Mouse (Mus musculus): ENCODE results near the gene Strn4. TPM values are rescaled to one million over a fixed set of nuclear protein-coding genes. Genes with fewer than 3 reads are reported as not detected.

Strn4 gene
- polyA plus RNA-seq, 1 experiment from 2014 or later: 68.5 TPM

- Histone ChIP-seq H3K9ac (ENCODE audit: low read length) (peak within 1 kb of the TSS; percentile 100), H3K4me1 (ENCODE audit: control insufficient read depth, insufficient read depth, low read length) (peaks cover 37% of the 10 kb centered on the region), H3K27me3 (ENCODE audit: control insufficient read depth, insufficient read depth, low read length) (peaks cover 2% of the 10 kb centered on the region; the same call in 1 of the 2 replicates), H3K36me3 (ENCODE audit: control insufficient read depth, insufficient read depth, low read length) (0 out of 2 replicates have a peak, but pooled peaks cover 3% of the 10 kb centered on the region), H3K4me3 (replicated peaks; ENCODE audit: low read length) (peak within 1 kb of the TSS; percentile 89), H3K4me2 (ENCODE audit: low read depth, low read length) (peak within 1 kb of the TSS; percentile 97), H3K27ac (ENCODE audit: low read length) (peak within 1 kb of the TSS; percentile 95), H3K9me3 (replicated peaks; ENCODE audit: control insufficient read depth, low read length) (no peaks in the 10 kb centered on the region)
- under 1% methylated on average over 63 of the region's 64 CpGs for WGBS
- ATAC-seq (ENCODE audit: insufficient read depth, low FRiP score): peak; percentile 80
Observed at GRCm38 (mm10) chr7:16816475-16817122, 910 bp downstream of the Strn4 start, which contains the start of gene Fkrp. Gene Fkrp (minus strand): TSS chr7:16816732.

DNA sequence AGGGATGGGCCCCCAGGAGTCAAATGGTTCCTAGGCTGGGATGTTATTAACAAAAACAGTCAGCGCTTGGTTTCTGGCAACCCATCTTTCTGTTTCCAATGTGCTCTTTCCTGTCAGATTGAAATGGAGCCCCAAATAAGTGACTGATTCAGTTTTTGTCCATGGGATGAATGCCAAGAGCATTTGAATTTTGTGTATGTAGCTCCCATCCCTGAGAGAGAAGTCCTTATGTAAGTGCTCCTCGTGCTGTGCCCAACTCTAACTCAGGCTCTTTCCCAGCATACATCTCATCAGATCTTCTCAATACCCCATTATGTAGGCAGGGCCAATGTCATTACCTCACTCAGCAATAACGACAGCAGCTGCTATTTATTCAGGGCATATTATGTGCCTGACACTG lies 2.0 kb downstream of the Strn4 start:
- Histone ChIP-seq H3K36me3 (ENCODE audit: control insufficient read depth, insufficient read depth, low read length) (0 out of 2 replicates have a peak, but pooled peaks cover 3% of the 10 kb centered on the region), H3K4me3 (replicated peaks; ENCODE audit: low read length) (peak overlapping the region; percentile 89), H3K27ac (ENCODE audit: low read length) (0 out of 2 replicates have a peak overlapping the region, but pooled peaks have one; percentile 1), H3K4me1 (ENCODE audit: control insufficient read depth, insufficient read depth, low read length) (peaks cover 36% of the 10 kb centered on the region), H3K27me3 (ENCODE audit: control insufficient read depth, insufficient read depth, low read length) (no peaks in the 10 kb centered on the region), H3K4me2 (ENCODE audit: low read depth, low read length) (peak overlapping the region; percentile 97), H3K9ac (ENCODE audit: low read length) (peak overlapping the region; percentile 100), H3K9me3 (replicated peaks; ENCODE audit: control insufficient read depth, low read length) (no peaks in the 10 kb centered on the region)
- WGBS: 49% methylated on average over 3 of the region's 3 CpGs
- ATAC-seq (ENCODE audit: insufficient read depth, low FRiP score): no peak

DNA sequence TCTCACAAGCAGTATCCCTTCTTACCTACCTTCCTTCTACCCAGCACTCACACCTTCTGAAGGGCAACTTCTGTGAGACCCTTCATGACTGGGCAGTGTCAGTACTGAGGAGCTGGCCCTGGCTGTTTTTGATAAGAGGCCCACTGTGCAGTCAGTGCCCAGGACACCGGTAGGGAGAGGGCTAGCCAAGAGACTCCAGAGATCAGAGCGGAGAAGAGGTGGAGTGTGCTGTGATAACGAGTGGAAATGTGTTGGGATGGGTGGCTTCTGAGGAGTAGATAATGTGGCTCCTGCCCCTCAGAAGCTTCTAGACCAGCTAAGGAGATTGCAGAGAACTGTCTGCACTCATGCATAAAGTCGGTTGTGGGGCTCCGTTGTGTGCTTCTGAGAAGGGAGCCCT lies 4.1 kb downstream of the Strn4 start:
- WGBS: 81% methylated on average over 5 of the region's 5 CpGs
- Histone ChIP-seq H3K4me1 (ENCODE audit: control insufficient read depth, insufficient read depth, low read length) (peaks cover 36% of the 10 kb centered on the region), H3K27me3 (ENCODE audit: control insufficient read depth, insufficient read depth, low read length) (no peaks in the 10 kb centered on the region), H3K4me3 (replicated peaks; ENCODE audit: low read length) (no peak overlapping the region), H3K4me2 (ENCODE audit: low read depth, low read length) (no peak overlapping the region), H3K36me3 (ENCODE audit: control insufficient read depth, insufficient read depth, low read length) (no peaks in the 10 kb centered on the region), H3K9me3 (replicated peaks; ENCODE audit: control insufficient read depth, low read length) (no peaks in the 10 kb centered on the region), H3K9ac (ENCODE audit: low read length) (no peak overlapping the region; the same call in 1 of the 2 replicates), H3K27ac (ENCODE audit: low read length) (no peak overlapping the region)
- no peak for ATAC-seq (ENCODE audit: insufficient read depth, low FRiP score)

DNA sequence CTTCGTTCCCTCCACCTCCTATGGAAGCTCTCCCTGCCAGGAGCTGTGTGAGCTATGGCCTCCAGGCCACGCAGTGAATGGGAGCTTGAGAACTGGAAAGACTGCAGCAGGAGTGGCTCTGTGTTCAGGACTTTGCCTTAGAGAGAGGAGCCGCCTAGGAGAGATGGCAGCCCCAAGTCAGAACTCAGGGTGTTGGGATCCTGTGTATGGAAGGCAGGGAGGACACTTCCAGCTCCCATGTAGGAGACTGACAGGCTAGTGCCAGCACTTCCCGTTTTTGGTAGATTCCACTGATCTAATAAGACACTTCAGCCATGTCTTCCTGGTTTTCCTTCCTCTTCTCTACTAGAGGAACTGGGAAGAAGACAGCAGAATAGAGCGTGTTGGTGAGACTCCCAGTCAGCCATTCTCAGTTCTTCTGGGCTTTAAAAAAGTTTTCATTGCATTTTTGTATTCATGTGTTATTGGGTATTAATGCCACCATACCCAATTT lies 4.6 kb downstream of the Strn4 start:
- no peak overlapping the region for H3K4me3 ChIP-seq (replicated peaks; ENCODE audit: low read length)
- no peaks in the 10 kb centered on the region for H3K27me3 ChIP-seq (ENCODE audit: control insufficient read depth, insufficient read depth, low read length)
- ATAC-seq (ENCODE audit: insufficient read depth, low FRiP score): no peak
- no peak overlapping the region for H3K27ac ChIP-seq (ENCODE audit: low read length)
- no peaks in the 10 kb centered on the region for H3K9me3 ChIP-seq (replicated peaks; ENCODE audit: control insufficient read depth, low read length)
- H3K4me2 ChIP-seq (ENCODE audit: low read depth, low read length): no peak overlapping the region
- peaks cover 34% of the 10 kb centered on the region for H3K4me1 ChIP-seq (ENCODE audit: control insufficient read depth, insufficient read depth, low read length)
- H3K36me3 ChIP-seq (ENCODE audit: control insufficient read depth, insufficient read depth, low read length): 0 out of 2 replicates have a peak, but pooled peaks cover 3% of the 10 kb centered on the region
- 72% methylated on average over 5 of the region's 5 CpGs for WGBS
- no peak overlapping the region; the same call in 1 of the 2 replicates for H3K9ac ChIP-seq (ENCODE audit: low read length)

GRCm38 (mm10) chr7:16821091-16821490 lies 5.4 kb downstream of the Strn4 start:
- H3K36me3 ChIP-seq (ENCODE audit: control insufficient read depth, insufficient read depth, low read length): 0 out of 2 replicates have a peak, but pooled peaks cover 3% of the 10 kb centered on the region
- H3K9ac ChIP-seq (ENCODE audit: low read length): no peak overlapping the region
- no peaks in the 10 kb centered on the region for H3K27me3 ChIP-seq (ENCODE audit: control insufficient read depth, insufficient read depth, low read length)
- H3K4me1 ChIP-seq (ENCODE audit: control insufficient read depth, insufficient read depth, low read length): peaks cover 31% of the 10 kb centered on the region
- peak overlapping the region; percentile 13; the same call in 1 of the 2 replicates for H3K27ac ChIP-seq (ENCODE audit: low read length)
- H3K4me2 ChIP-seq (ENCODE audit: low read depth, low read length): no peak overlapping the region
- WGBS: 57% methylated on average over 3 of the region's 3 CpGs
- no peak for ATAC-seq (ENCODE audit: insufficient read depth, low FRiP score)
- no peak overlapping the region for H3K4me3 ChIP-seq (replicated peaks; ENCODE audit: low read length)
- H3K9me3 ChIP-seq (replicated peaks; ENCODE audit: control insufficient read depth, low read length): no peaks in the 10 kb centered on the region

DNA sequence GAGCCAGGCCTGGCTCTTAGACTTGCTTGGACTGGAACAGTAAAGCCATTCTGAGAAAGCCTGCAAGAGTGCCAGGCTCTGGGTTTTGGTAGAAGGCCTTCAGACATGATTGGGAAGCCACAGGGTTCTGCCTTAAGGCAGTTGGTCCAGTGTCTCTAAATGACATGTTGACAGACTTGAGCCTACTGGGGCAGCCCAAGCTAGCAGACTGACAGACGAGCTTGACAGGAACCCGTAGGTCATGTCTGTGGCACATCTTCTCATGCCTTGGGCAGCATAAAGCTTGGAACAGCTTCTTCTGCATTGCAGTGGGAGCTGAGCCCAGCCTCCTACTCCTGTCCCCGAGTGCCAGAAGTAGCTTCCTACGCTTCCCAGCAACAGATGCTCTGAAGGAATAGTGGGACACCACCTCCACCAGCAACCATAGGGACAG lies 6.0 kb downstream of the Strn4 start:
- WGBS: 66% methylated on average over 4 of the region's 4 CpGs
- Histone ChIP-seq H3K27me3 (ENCODE audit: control insufficient read depth, insufficient read depth, low read length) (no peaks in the 10 kb centered on the region), H3K27ac (ENCODE audit: low read length) (no peak overlapping the region), H3K36me3 (ENCODE audit: control insufficient read depth, insufficient read depth, low read length) (0 out of 2 replicates have a peak, but pooled peaks cover 3% of the 10 kb centered on the region), H3K4me2 (ENCODE audit: low read depth, low read length) (no peak overlapping the region), H3K4me3 (replicated peaks; ENCODE audit: low read length) (no peak overlapping the region), H3K9me3 (replicated peaks; ENCODE audit: control insufficient read depth, low read length) (no peaks in the 10 kb centered on the region), H3K9ac (ENCODE audit: low read length) (no peak overlapping the region), H3K4me1 (ENCODE audit: control insufficient read depth, insufficient read depth, low read length) (peaks cover 31% of the 10 kb centered on the region)
- ATAC-seq (ENCODE audit: insufficient read depth, low FRiP score): no peak

- 79% methylated on average over 5 of the region's 5 CpGs for WGBS
- no peak for ATAC-seq (ENCODE audit: insufficient read depth, low FRiP score)
- H3K36me3 ChIP-seq (ENCODE audit: control insufficient read depth, insufficient read depth, low read length): peaks cover 8% of the 10 kb centered on the region; the same call in 1 of the 2 replicates
Observed at GRCm38 (mm10) chr7:16823734-16824133, 8.0 kb downstream of the Strn4 start.

DNA sequence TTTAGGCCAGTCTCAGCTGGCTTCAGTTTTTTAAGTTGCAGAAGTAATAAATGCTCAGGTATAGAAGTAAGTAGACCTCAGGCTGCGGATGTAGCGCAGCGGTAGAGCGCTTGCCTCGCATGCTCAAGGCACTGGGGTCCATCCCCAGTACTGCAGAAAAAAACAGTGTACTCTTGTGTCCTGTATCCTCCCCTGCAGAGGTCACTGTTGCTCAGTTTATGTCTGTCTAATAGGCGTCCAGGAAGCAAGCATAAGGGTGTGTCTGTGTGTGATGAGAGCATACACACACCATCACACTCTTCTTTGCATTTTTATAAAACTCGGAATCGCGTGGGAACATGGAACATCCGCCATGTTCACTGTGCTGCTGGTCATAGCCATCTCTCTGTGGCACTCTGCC lies 10.1 kb downstream of the Strn4 start:
- H3K27ac ChIP-seq (ENCODE audit: low read length): no peak overlapping the region
- H3K4me2 ChIP-seq (ENCODE audit: low read depth, low read length): no peak overlapping the region
- WGBS: 82% methylated on average over 10 of the region's 10 CpGs
- no peak overlapping the region for H3K9ac ChIP-seq (ENCODE audit: low read length)
- H3K4me1 ChIP-seq (ENCODE audit: control insufficient read depth, insufficient read depth, low read length): no peaks in the 10 kb centered on the region; the same call in 1 of the 2 replicates
- no peak for ATAC-seq (ENCODE audit: insufficient read depth, low FRiP score)
- H3K4me3 ChIP-seq (replicated peaks; ENCODE audit: low read length): no peak overlapping the region
- peaks cover 20% of the 10 kb centered on the region; the same call in 1 of the 2 replicates for H3K36me3 ChIP-seq (ENCODE audit: control insufficient read depth, insufficient read depth, low read length)
- no peaks in the 10 kb centered on the region for H3K9me3 ChIP-seq (replicated peaks; ENCODE audit: control insufficient read depth, low read length)
- no peaks in the 10 kb centered on the region for H3K27me3 ChIP-seq (ENCODE audit: control insufficient read depth, insufficient read depth, low read length)

More at GRCm38 (mm10) chr7:16823734-16824133, 8.0 kb downstream of the Strn4 start:
- no peak overlapping the region for H3K4me2 ChIP-seq (ENCODE audit: low read depth, low read length)
- H3K9ac ChIP-seq (ENCODE audit: low read length): no peak overlapping the region
- H3K27ac ChIP-seq (ENCODE audit: low read length): no peak overlapping the region
- H3K4me1 ChIP-seq (ENCODE audit: control insufficient read depth, insufficient read depth, low read length): peaks cover 14% of the 10 kb centered on the region
- no peak overlapping the region for H3K4me3 ChIP-seq (replicated peaks; ENCODE audit: low read length)
- H3K9me3 ChIP-seq (replicated peaks; ENCODE audit: control insufficient read depth, low read length): no peaks in the 10 kb centered on the region
- no peaks in the 10 kb centered on the region for H3K27me3 ChIP-seq (ENCODE audit: control insufficient read depth, insufficient read depth, low read length)

- whole genome bisulfite sequencing: 79% methylated on average over 5 of the region's 5 CpGs
- no peak overlapping the region for H3K4me2 ChIP-seq (ENCODE audit: low read depth, low read length)
- H3K4me1 ChIP-seq (ENCODE audit: control insufficient read depth, insufficient read depth, low read length): no peaks in the 10 kb centered on the region; the same call in 1 of the 2 replicates
- no peak for ATAC-seq (ENCODE audit: insufficient read depth, low FRiP score)
- no peak overlapping the region for H3K27ac ChIP-seq (ENCODE audit: low read length)
- no peak overlapping the region for H3K9ac ChIP-seq (ENCODE audit: low read length)
- H3K4me3 ChIP-seq (replicated peaks; ENCODE audit: low read length): no peak overlapping the region
- no peaks in the 10 kb centered on the region for H3K27me3 ChIP-seq (ENCODE audit: control insufficient read depth, insufficient read depth, low read length)
- H3K36me3 ChIP-seq (ENCODE audit: control insufficient read depth, insufficient read depth, low read length): peaks cover 27% of the 10 kb centered on the region
- H3K9me3 ChIP-seq (replicated peaks; ENCODE audit: control insufficient read depth, low read length): no peaks in the 10 kb centered on the region
Observed at GRCm38 (mm10) chr7:16826571-16826970, 10.9 kb downstream of the Strn4 start.

All from stomach, embryonic 16.5 days (tissue).